Mouse (Mus musculus) liver, postnatal 0 days (tissue): ENCODE data around the gene Eed. TPM values are rescaled to one million over a fixed set of nuclear protein-coding genes. Genes with fewer than 3 reads are reported as not detected.
A peak's percentile ranks its signal among the peaks of the same experiment; 100 is the strongest.

Experiments
- ATAC-seq: fragments of 200-750 bp; cut with Nextera tagmentation; 2 replicates; pipeline ENCODE4 v1.8.0; 2017; ENCODE audit warnings: mild to moderate bottlenecking, moderate library complexity
- DNase-seq: peaks from one replicate; pipeline ENCODE4 v3.0.0-alpha.2; 2016
- H3K27ac ChIP-seq: fragments of 300-500 bp; sonication (generic); 2 replicates; pipeline ENCODE4 v1.5.1; 2014; ENCODE audit warnings: antibody characterized with exemption, moderate library complexity, mild to moderate bottlenecking, low read depth
- H3K27me3 ChIP-seq: fragments of 300-500 bp; sonication (generic); 2 replicates; pipeline ENCODE4 v1.6.1; 2014; ENCODE audit warnings: low read length, control low read depth, mixed read lengths; ENCODE audit not compliant: insufficient read depth
- H3K36me3 ChIP-seq: fragments of 300-500 bp; sonication (generic); replicated peaks from 2 replicates; pipeline ENCODE4 v1.6.1; 2014; ENCODE audit warnings: mild to moderate bottlenecking, control low read depth, low read length, moderate library complexity, mixed read lengths; ENCODE audit not compliant: insufficient read depth
- H3K4me1 ChIP-seq: fragments of 300-500 bp; sonication (generic); 2 replicates; pipeline ENCODE4 v1.6.1; 2014; ENCODE audit warnings: antibody characterized with exemption, mild to moderate bottlenecking, control low read depth; ENCODE audit not compliant: insufficient read depth
- H3K4me2 ChIP-seq: fragments of 300-500 bp; sonication (generic); 2 replicates; pipeline ENCODE4 v1.6.1; 2014; ENCODE audit warnings: low read depth, mild to moderate bottlenecking, low read length, moderate library complexity, mixed read lengths
- H3K4me3 ChIP-seq: fragments of 300-500 bp; sonication (generic); 2 replicates; pipeline ENCODE4 v1.5.1; 2014; ENCODE audit warnings: low read depth, low read length
- H3K9ac ChIP-seq: fragments of 300-500 bp; sonication (generic); replicated peaks from 2 replicates; pipeline ENCODE4 v1.6.1; 2014; ENCODE audit warnings: mild to moderate bottlenecking, moderate library complexity
- H3K9me3 ChIP-seq: fragments of 300-500 bp; sonication (generic); 2 replicates; pipeline ENCODE4 v1.6.1; 2016; ENCODE audit warnings: mild to moderate bottlenecking, control low read depth, low read length, mixed read lengths
- CTCF ChIP-seq: sonication (generic); IDR thresholded peaks from 2 replicates; pipeline ENCODE4 v1.5.1; 2016; ENCODE audit warnings: antibody characterized with exemption, low read depth
- EP300 ChIP-seq: IDR thresholded peaks from 2 replicates; pipeline ENCODE4 v1.6.1; 2016; ENCODE audit warnings: antibody characterized with exemption, low read depth, mild to moderate bottlenecking
- WGBS: fragments of 180-500 bp; shearing (Covaris S2); extraction: QIAGEN DNeasy Blood & Tissue Kit; methylation state at CpG from one replicate; pipeline ENCODE4 v1.1.7; 2014; ENCODE audit not compliant: insufficient replicate concordance; 5-methylcytosine and 5-hydroxymethylcytosine counted together
- polyA plus RNA-seq: library from polyadenylated mRNA; unstranded; fragments of >200 nt; fragmentation: Nextera tagmentation; extraction: Ambion mirVana; gene quantifications from 2 replicates; pipeline ENCODE4 v1.2.1, GENCODE M21; 2015

Gene Eed
- polyA plus RNA-seq, 1 experiment from 2014 or later, result 22.3 TPM

- Histone ChIP-seq H3K9me3 (no peaks in the 10 kb centered on the region), H3K36me3 (no peaks in the 10 kb centered on the region), H3K4me3 (no peak overlapping the region), H3K27ac (no peak overlapping the region), H3K9ac (no peak overlapping the region), H3K4me1 (peaks cover 7% of the 10 kb centered on the region), H3K27me3 (no peaks in the 10 kb centered on the region), H3K4me2 (no peak overlapping the region)
- WGBS, result 79% methylated on average over 2 of the region's 2 CpGs
- DNase-seq, result no peak
- no peak for TF ChIP-seq EP300
- TF ChIP-seq CTCF, result no peak
- no peak for ATAC-seq
Measured at GRCm38 (mm10) chr7:89983441-89983840, 2.7 kb upstream of the Eed start.

DNA sequence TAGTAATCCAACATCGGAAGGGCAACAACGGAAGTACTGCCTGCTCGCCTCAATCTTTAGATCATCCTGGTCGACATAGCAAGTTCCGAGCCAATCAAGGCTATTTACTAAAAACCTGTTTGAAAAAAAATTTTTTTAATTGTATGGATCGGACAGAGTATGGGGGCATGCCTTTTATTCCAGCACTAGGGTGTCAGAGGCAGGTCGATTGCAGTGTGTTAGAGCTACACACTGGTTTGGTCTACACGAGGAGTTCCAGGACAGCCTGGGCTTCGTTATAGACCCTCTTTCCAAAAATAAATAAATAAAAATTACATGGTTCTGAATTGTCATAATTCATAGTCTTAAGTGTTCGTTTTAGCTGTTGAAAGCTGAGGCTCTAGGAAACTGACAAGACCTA is 774 bp upstream of the Eed start:
- ATAC-seq (no peak), DNase-seq (no peak)
- Histone ChIP-seq H3K27ac (peak overlapping the region; percentile 100), H3K9me3 (no peaks in the 10 kb centered on the region), H3K4me3 (peak overlapping the region; percentile 97), H3K4me2 (peak overlapping the region; percentile 76), H3K27me3 (no peaks in the 10 kb centered on the region), H3K36me3 (peaks cover 4% of the 10 kb centered on the region; the same call in 1 of the 2 replicates), H3K9ac (peak overlapping the region; percentile 96), H3K4me1 (peaks cover 11% of the 10 kb centered on the region)
- no peak for TF ChIP-seq EP300
- 9% methylated on average over 10 of the region's 10 CpGs for WGBS

DNA sequence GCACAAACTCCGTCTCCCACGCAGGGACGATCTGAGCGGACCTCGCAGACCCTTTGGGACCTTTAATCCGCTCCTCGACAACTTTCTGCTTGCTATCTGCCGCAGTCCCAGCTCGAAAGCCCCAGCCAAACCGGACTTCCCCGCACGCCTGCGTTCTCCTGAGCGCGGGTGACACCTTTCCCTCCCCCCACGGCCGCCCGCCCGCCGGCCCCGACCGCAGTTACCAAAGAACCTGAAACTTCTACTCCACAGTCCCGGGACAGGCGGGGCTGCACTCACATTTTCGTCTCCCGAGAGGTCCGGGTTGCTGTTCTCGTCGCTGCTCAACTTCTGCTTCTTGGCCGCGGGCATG is 674 bp downstream of the Eed start:
- Histone ChIP-seq H3K27me3 (no peaks in the 10 kb centered on the region), H3K9ac (peak overlapping the region; percentile 96), H3K36me3 (peaks cover 16% of the 10 kb centered on the region), H3K9me3 (no peaks in the 10 kb centered on the region), H3K27ac (peak overlapping the region; percentile 100), H3K4me1 (peaks cover 11% of the 10 kb centered on the region), H3K4me3 (peak overlapping the region; percentile 97), H3K4me2 (peak overlapping the region; percentile 76)
- under 1% methylated on average over 31 of the region's 31 CpGs for WGBS
- peak; percentile 47 for ATAC-seq
- TF ChIP-seq EP300, result no peak
- no peak for TF ChIP-seq CTCF
- no peak for DNase-seq

GRCm38 (mm10) chr7:89979432-89980130 is 1.2 kb downstream of the Eed start:
- ATAC-seq, result no peak
- Histone ChIP-seq H3K4me3 (peak overlapping the region; percentile 97), H3K4me2 (peak overlapping the region; percentile 76), H3K9ac (peak overlapping the region; percentile 96), H3K27ac (peak overlapping the region; percentile 100), H3K4me1 (peaks cover 11% of the 10 kb centered on the region), H3K36me3 (peaks cover 16% of the 10 kb centered on the region), H3K9me3 (no peaks in the 10 kb centered on the region), H3K27me3 (no peaks in the 10 kb centered on the region)
- peak; percentile 33 for DNase-seq
- 3% methylated on average over 23 of the region's 23 CpGs for WGBS
- TF ChIP-seq EP300, result no peak
- no peak for TF ChIP-seq CTCF

- H3K27me3 ChIP-seq, result no peaks in the 10 kb centered on the region
- H3K4me1 ChIP-seq, result peaks cover 10% of the 10 kb centered on the region
- H3K9me3 ChIP-seq, result 0 out of 2 replicates have a peak, but pooled peaks cover 5% of the 10 kb centered on the region
- H3K36me3 ChIP-seq, result peaks cover 39% of the 10 kb centered on the region
- no peak overlapping the region for H3K4me3 ChIP-seq
- no peak for ATAC-seq
- 93% methylated on average over 7 of the region's 7 CpGs for WGBS
- H3K9ac ChIP-seq, result no peak overlapping the region
- no peak overlapping the region for H3K27ac ChIP-seq
- TF ChIP-seq EP300, result no peak
- TF ChIP-seq CTCF, result no peak
- no peak for DNase-seq
- no peak overlapping the region for H3K4me2 ChIP-seq
Measured at GRCm38 (mm10) chr7:89976796-89977195, 4.0 kb downstream of the Eed start.

- 88% methylated on average over 1 of the region's 1 CpGs for WGBS
- no peak for ATAC-seq
Measured at GRCm38 (mm10) chr7:89975571-89975970, 5.2 kb downstream of the Eed start.

GRCm38 (mm10) chr7:89967235-89967634 is 13.5 kb downstream of the Eed start:
- Histone ChIP-seq H3K9me3 (no peaks in the 10 kb centered on the region), H3K27me3 (no peaks in the 10 kb centered on the region), H3K9ac (no peak overlapping the region), H3K4me2 (no peak overlapping the region), H3K4me3 (no peak overlapping the region), H3K27ac (no peak overlapping the region), H3K4me1 (no peaks in the 10 kb centered on the region; the same call in 1 of the 2 replicates), H3K36me3 (peaks cover 68% of the 10 kb centered on the region)
- WGBS, result 58% methylated on average over 2 of the region's 2 CpGs
- no peak for TF ChIP-seq CTCF
- no peak for TF ChIP-seq EP300
- DNase-seq (no peak), ATAC-seq (no peak)

More at GRCm38 (mm10) chr7:89975571-89975970, 5.2 kb downstream of the Eed start:
- Histone ChIP-seq H3K36me3 (peaks cover 48% of the 10 kb centered on the region), H3K9me3 (0 out of 2 replicates have a peak, but pooled peaks cover 5% of the 10 kb centered on the region), H3K27me3 (no peaks in the 10 kb centered on the region), H3K4me3 (no peak overlapping the region), H3K9ac (no peak overlapping the region), H3K4me2 (no peak overlapping the region), H3K27ac (no peak overlapping the region), H3K4me1 (peaks cover 7% of the 10 kb centered on the region; the same call in 1 of the 2 replicates)
- no peak for DNase-seq
- TF ChIP-seq EP300, result no peak
- TF ChIP-seq CTCF, result no peak
